Mouse (Mus musculus): ENCODE results near the gene Blm. TPM values are rescaled to one million over a fixed set of nuclear protein-coding genes. Genes with fewer than 3 reads are reported as not detected.

Gene Blm
- polyA plus RNA-seq, 1 experiment from 2014 or later: 17.4 TPM

- H3K4me3 ChIP-seq (replicated peaks): no peak overlapping the region
- H3K36me3 ChIP-seq: peaks cover 6% of the 10 kb centered on the region; the same call in 1 of the 2 replicates
- H3K27me3 ChIP-seq (replicated peaks): no peaks in the 10 kb centered on the region
- H3K9ac ChIP-seq: no peak overlapping the region
- WGBS: 73% methylated on average over 1 of the region's 1 CpGs
- H3K4me1 ChIP-seq (replicated peaks): no peaks in the 10 kb centered on the region
- no peaks in the 10 kb centered on the region for H3K9me3 ChIP-seq
- no peak for ATAC-seq
- H3K27ac ChIP-seq: no peak overlapping the region
- no peak overlapping the region for H3K4me2 ChIP-seq (replicated peaks)
Observed at GRCm38 (mm10) chr7:80489445-80489844, 45.5 kb downstream of the Blm start.

DNA sequence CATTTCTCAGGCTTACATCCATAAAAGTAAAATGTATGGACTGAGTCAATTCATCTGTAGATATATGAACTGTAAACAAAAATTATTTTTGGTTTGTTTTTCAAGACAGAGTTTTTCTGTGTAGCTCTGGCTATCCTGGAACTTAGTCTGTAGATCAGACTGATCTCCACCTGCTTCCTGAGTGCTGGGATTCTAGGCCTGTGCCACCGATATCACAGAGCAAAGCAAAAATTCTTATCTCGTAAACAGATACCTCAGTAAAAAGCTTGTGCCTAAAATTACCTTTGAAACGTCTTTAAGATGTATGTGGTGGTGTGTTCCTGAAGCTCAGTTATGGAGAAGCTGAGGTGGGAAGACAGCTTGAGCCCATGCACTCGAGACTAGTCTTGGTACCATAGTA lies 47.7 kb downstream of the Blm start:
- ATAC-seq: no peak
- Histone ChIP-seq H3K4me2 (replicated peaks) (no peak overlapping the region), H3K36me3 (no peaks in the 10 kb centered on the region), H3K9ac (no peak overlapping the region), H3K4me1 (replicated peaks) (no peaks in the 10 kb centered on the region), H3K27ac (no peak overlapping the region), H3K9me3 (no peaks in the 10 kb centered on the region), H3K27me3 (replicated peaks) (no peaks in the 10 kb centered on the region), H3K4me3 (replicated peaks) (no peak overlapping the region)
- 85% methylated on average over 4 of the region's 4 CpGs for WGBS

GRCm38 (mm10) chr7:80480097-80480496 lies 54.8 kb downstream of the Blm start:
- ATAC-seq: no peak
- H3K27me3 ChIP-seq (replicated peaks): no peaks in the 10 kb centered on the region
- 0 out of 2 replicates have a peak, but pooled peaks cover 4% of the 10 kb centered on the region for H3K36me3 ChIP-seq
- no peak overlapping the region for H3K4me3 ChIP-seq (replicated peaks)
- WGBS: 55% methylated on average over 7 of the region's 7 CpGs
- H3K27ac ChIP-seq: no peak overlapping the region
- H3K4me1 ChIP-seq (replicated peaks): no peaks in the 10 kb centered on the region
- no peak overlapping the region for H3K9ac ChIP-seq
- H3K4me2 ChIP-seq (replicated peaks): no peak overlapping the region
- H3K9me3 ChIP-seq: no peaks in the 10 kb centered on the region

GRCm38 (mm10) chr7:80473837-80474236 lies 61.1 kb downstream of the Blm start:
- 94% methylated on average over 7 of the region's 7 CpGs for WGBS
- H3K9me3 ChIP-seq: no peaks in the 10 kb centered on the region
- H3K27ac ChIP-seq: no peak overlapping the region
- no peaks in the 10 kb centered on the region for H3K4me1 ChIP-seq (replicated peaks)
- no peak for ATAC-seq
- H3K27me3 ChIP-seq (replicated peaks): no peaks in the 10 kb centered on the region
- no peak overlapping the region for H3K4me2 ChIP-seq (replicated peaks)
- no peak overlapping the region for H3K4me3 ChIP-seq (replicated peaks)
- H3K9ac ChIP-seq: no peak overlapping the region
- peaks cover 7% of the 10 kb centered on the region; the same call in 1 of the 2 replicates for H3K36me3 ChIP-seq

DNA sequence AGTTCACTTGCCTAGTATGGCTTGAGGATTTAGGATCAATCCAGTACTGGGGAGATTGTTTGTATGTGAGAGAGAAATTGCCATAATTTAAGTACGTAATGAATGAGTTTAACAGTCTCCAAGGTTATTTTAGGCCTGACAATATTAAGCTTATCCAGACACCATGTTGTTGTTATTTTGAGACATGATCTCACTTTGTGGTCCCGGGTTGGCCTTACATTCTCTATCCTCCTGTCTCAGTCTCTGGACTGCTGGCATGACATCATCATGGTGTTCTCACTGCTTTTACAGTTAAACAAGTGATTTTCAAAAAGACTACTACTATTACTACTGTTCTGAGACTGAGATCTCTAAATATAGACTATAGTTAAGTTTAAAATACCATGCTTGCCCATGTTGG lies 66.1 kb downstream of the Blm start:
- WGBS: 85% methylated on average over 2 of the region's 2 CpGs
- H3K27ac ChIP-seq: no peak overlapping the region
- H3K9ac ChIP-seq: no peak overlapping the region
- H3K4me3 ChIP-seq (replicated peaks): no peak overlapping the region
- no peak for ATAC-seq
- H3K4me1 ChIP-seq (replicated peaks): no peaks in the 10 kb centered on the region
- peaks cover 3% of the 10 kb centered on the region; the same call in 1 of the 2 replicates for H3K36me3 ChIP-seq
- H3K9me3 ChIP-seq: no peaks in the 10 kb centered on the region
- no peak overlapping the region for H3K4me2 ChIP-seq (replicated peaks)
- H3K27me3 ChIP-seq (replicated peaks): no peaks in the 10 kb centered on the region

DNA sequence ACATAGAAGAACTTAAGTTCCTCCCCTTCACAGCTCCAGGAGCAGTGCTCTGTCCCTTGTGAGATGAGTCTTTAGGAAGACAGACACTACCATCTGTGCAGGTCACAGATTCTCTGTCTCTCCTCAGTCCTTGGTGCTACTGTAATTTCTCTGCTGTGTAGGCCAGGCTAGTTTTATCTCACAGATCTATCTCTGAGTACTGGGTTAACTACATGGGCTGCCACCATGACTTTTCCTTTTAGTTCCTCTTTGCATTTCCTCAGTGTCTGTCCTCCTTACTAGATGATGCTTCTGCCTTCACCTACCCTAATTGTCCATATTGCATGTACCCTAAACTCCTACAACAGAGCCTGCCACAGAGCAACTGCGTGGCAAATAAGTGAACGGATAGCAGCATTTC lies 67.6 kb downstream of the Blm start:
- Histone ChIP-seq H3K9me3 (no peaks in the 10 kb centered on the region), H3K4me3 (replicated peaks) (no peak overlapping the region), H3K4me2 (replicated peaks) (no peak overlapping the region), H3K4me1 (replicated peaks) (no peaks in the 10 kb centered on the region), H3K36me3 (peaks cover 3% of the 10 kb centered on the region; the same call in 1 of the 2 replicates), H3K27ac (no peak overlapping the region), H3K27me3 (replicated peaks) (no peaks in the 10 kb centered on the region), H3K9ac (no peak overlapping the region)
- WGBS: 93% methylated on average over 2 of the region's 2 CpGs
- ATAC-seq: no peak

DNA sequence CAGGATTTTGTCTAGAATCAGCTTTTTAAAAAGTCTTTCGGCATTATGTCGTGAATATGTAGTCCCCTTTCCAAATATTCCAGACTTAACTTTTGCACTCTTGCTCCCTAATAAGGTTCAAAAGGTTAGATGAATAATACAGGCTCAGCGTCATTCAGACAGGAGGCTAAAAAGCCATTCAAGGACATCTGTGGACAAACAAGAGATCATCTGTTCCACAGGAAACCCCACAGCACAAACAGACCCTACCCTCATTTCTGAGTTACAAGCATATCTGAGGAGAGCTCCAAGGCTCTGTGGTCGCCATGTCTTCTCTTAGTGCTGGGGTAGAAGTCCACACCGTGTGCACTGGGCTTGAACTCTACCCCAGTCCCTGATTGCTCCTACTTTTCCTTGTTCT lies 70.1 kb downstream of the Blm start:
- H3K27ac ChIP-seq: no peak overlapping the region
- no peak overlapping the region for H3K4me3 ChIP-seq (replicated peaks)
- no peaks in the 10 kb centered on the region for H3K9me3 ChIP-seq
- 0 out of 2 replicates have a peak, but pooled peaks cover 3% of the 10 kb centered on the region for H3K36me3 ChIP-seq
- 75% methylated on average over 5 of the region's 5 CpGs for WGBS
- H3K27me3 ChIP-seq (replicated peaks): no peaks in the 10 kb centered on the region
- no peak overlapping the region for H3K4me2 ChIP-seq (replicated peaks)
- ATAC-seq: no peak
- H3K9ac ChIP-seq: no peak overlapping the region
- no peaks in the 10 kb centered on the region for H3K4me1 ChIP-seq (replicated peaks)

- Histone ChIP-seq H3K9me3 (no peaks in the 10 kb centered on the region), H3K9ac (no peak overlapping the region), H3K4me2 (replicated peaks) (no peak overlapping the region), H3K27ac (no peak overlapping the region), H3K27me3 (replicated peaks) (no peaks in the 10 kb centered on the region), H3K36me3 (peaks cover 6% of the 10 kb centered on the region; the same call in 1 of the 2 replicates), H3K4me1 (replicated peaks) (0 out of 2 replicates have a peak, but pooled peaks cover 3% of the 10 kb centered on the region), H3K4me3 (replicated peaks) (no peak overlapping the region)
- 67% methylated on average over 7 of the region's 7 CpGs for WGBS
- ATAC-seq: no peak
Observed at GRCm38 (mm10) chr7:80461891-80462290, 73.0 kb downstream of the Blm start.

- Histone ChIP-seq H3K36me3 (peaks cover 6% of the 10 kb centered on the region; the same call in 1 of the 2 replicates), H3K27ac (no peak overlapping the region), H3K9me3 (no peaks in the 10 kb centered on the region), H3K4me1 (replicated peaks) (0 out of 2 replicates have a peak, but pooled peaks cover 6% of the 10 kb centered on the region), H3K4me2 (replicated peaks) (no peak overlapping the region), H3K27me3 (replicated peaks) (no peaks in the 10 kb centered on the region), H3K9ac (no peak overlapping the region), H3K4me3 (replicated peaks) (no peak overlapping the region)
- ATAC-seq: no peak
- WGBS: 87% methylated on average over 4 of the region's 4 CpGs
Observed at GRCm38 (mm10) chr7:80460892-80461291, 74.0 kb downstream of the Blm start.

DNA sequence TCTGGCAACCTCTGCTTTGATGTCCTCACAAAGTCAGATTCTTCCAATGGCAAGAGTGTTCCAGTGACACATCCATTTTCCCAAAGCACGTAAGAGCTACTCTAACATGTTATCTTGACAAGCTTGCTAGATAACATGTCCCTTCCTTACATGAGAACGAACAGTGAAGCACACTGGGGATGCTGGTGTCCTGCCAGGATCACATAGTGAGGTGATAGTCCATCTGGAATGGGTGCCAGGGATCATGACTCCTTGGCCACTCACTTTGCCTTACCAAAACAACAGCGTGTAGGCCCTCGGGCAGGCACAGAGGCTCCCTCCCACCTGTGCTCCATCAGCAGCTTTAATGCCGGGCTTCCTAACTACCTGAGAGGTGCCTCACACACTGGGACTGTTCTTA lies 74.7 kb downstream of the Blm start:
- H3K9me3 ChIP-seq: no peaks in the 10 kb centered on the region
- WGBS: 91% methylated on average over 5 of the region's 5 CpGs
- H3K9ac ChIP-seq: no peak overlapping the region
- no peak overlapping the region for H3K4me2 ChIP-seq (replicated peaks)
- peaks cover 6% of the 10 kb centered on the region; the same call in 1 of the 2 replicates for H3K36me3 ChIP-seq
- 0 out of 2 replicates have a peak, but pooled peaks cover 6% of the 10 kb centered on the region for H3K4me1 ChIP-seq (replicated peaks)
- H3K27me3 ChIP-seq (replicated peaks): no peaks in the 10 kb centered on the region
- H3K4me3 ChIP-seq (replicated peaks): no peak overlapping the region
- ATAC-seq: no peak
- H3K27ac ChIP-seq: no peak overlapping the region

DNA sequence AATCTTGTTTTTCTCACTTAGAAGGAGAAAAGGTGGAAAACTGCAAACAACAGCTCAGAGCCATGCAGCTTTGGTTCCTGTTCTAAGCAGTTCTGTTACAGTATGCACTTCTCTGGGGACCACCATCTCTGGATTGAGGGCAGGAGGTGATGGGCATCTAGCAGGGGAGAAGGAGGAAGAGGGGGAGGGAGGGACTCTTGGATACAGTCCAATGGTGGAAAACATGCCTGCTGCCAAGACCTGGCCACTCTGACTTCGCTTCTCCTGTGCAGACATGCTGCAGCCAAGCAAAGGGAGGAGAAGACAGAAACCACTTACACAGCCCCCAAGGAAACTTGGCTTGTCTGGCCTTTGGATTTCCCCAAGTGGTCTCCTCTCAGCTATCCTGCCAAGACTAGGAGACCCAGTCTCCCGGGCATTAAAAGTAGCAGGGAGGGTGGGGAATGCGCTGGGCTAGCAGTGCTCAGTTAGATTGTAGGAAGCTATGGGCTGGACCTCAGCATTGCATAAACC lies 77.0 kb downstream of the Blm start:
- 0 out of 2 replicates have a peak, but pooled peaks cover 6% of the 10 kb centered on the region for H3K4me1 ChIP-seq (replicated peaks)
- no peak for ATAC-seq
- H3K36me3 ChIP-seq: peaks cover 15% of the 10 kb centered on the region
- no peaks in the 10 kb centered on the region for H3K27me3 ChIP-seq (replicated peaks)
- H3K27ac ChIP-seq: no peak overlapping the region
- H3K4me3 ChIP-seq (replicated peaks): no peak overlapping the region
- no peak overlapping the region for H3K9ac ChIP-seq
- H3K4me2 ChIP-seq (replicated peaks): no peak overlapping the region
- 62% methylated on average over 3 of the region's 3 CpGs for WGBS
- no peaks in the 10 kb centered on the region for H3K9me3 ChIP-seq

DNA sequence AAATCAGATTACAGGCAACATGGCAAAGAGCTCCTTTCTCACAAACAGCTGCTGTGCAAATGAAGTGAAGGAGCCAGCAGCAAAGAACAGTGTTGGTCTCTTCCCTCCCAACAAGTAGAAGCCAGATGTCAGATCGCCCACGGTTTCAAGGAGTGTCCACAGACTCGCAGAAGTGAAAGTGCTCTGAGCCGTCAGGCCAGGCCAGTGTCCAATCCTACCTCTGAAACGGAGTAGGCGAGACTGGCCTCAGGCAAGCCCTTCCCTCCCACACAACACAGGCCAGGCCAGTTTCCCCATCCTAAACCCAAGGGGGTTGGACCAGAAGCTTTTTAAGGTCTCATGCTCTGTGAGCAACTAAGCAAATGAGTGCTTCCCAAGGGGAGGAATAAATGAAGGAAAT lies 77.7 kb downstream of the Blm start:
- WGBS: 53% methylated on average over 6 of the region's 6 CpGs
- Histone ChIP-seq H3K4me3 (replicated peaks) (no peak overlapping the region), H3K9me3 (no peaks in the 10 kb centered on the region), H3K36me3 (peaks cover 15% of the 10 kb centered on the region), H3K4me2 (replicated peaks) (no peak overlapping the region), H3K27ac (no peak overlapping the region), H3K4me1 (replicated peaks) (0 out of 2 replicates have a peak, but pooled peaks cover 6% of the 10 kb centered on the region), H3K9ac (no peak overlapping the region), H3K27me3 (replicated peaks) (no peaks in the 10 kb centered on the region)
- no peak for ATAC-seq

DNA sequence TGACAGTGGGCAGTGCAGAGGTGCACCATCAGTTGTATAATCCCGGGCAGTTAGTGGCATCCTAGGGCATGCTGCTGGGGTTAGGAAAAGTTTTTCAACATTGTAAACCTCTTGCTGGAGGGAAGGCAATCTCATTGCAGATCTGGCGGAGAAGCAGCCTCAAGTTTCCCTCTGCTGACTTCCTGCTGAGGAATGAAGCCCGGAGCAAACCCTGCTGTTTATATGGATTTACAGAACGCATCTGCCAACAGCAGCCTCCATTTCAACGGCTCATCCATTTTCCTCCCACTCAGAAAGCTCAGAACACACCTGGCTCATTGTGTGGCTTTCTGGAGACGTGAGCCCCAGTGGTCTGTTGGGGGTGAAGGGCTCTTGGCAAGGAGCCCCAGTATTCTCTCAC lies 78.6 kb downstream of the Blm start:
- no peak for ATAC-seq
- 53% methylated on average over 6 of the region's 6 CpGs for WGBS
- Histone ChIP-seq H3K27me3 (replicated peaks) (no peaks in the 10 kb centered on the region), H3K27ac (no peak overlapping the region), H3K4me2 (replicated peaks) (no peak overlapping the region), H3K9ac (no peak overlapping the region), H3K4me1 (replicated peaks) (0 out of 2 replicates have a peak, but pooled peaks cover 6% of the 10 kb centered on the region), H3K36me3 (peaks cover 15% of the 10 kb centered on the region), H3K9me3 (no peaks in the 10 kb centered on the region), H3K4me3 (replicated peaks) (no peak overlapping the region)

Measured in intestine, embryonic 15.5 days (tissue).